ENCODE assay signal across 8 mouse cellular contexts in the genomic region with DNA sequence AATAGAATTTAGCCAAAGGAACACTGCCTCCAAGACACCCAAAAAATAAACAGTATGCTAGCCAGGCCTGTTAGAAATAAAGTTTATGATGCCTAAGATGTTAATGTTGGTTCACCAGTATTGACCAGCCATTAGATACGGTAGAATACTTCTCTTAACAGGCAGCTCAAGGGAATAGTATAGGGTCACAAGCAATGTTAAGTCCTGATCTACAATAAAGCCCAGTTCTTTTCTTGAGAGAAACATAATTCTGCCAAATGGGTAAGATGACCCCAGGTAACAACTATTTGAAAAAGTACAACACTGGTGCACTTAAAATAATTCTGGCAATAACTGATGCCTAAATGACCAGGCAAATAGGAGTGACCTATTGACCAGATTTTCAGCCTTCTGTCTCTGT. TPM values are rescaled to one million over a fixed set of nuclear protein-coding genes. Genes with fewer than 3 reads are reported as not detected.
DNase-seq lines count a peak whose midpoint lies in the region; ATAC-seq and TF ChIP-seq lines count a peak whose summit lies in the region.

No protein-coding gene starts in this region.

- peaks cover 2% of the 10 kb centered on the region; the same call in 1 of the 2 replicates for H3K4me1 ChIP-seq in kidney, embryonic 14.5 days (ENCODE audit: control insufficient read depth, insufficient read depth, low read length)
- 0 out of 2 replicates have a peak, but pooled peaks cover 2% of the 10 kb centered on the region for H3K4me1 ChIP-seq in brown adipose tissue, adult 24 weeks (ENCODE audit: control insufficient read depth, insufficient read depth, insufficient read length, low read length)
- peaks cover 9% of the 10 kb centered on the region for H3K4me1 ChIP-seq in hindbrain, embryonic 16.5 days (ENCODE audit: control insufficient read depth, insufficient read depth, low read depth, low read length)
- H3K4me1 ChIP-seq in midbrain, embryonic 15.5 days = peaks cover 17% of the 10 kb centered on the region
- H3K4me1 ChIP-seq in kidney, adult 2 months (ENCODE audit: control insufficient read depth, insufficient read depth, low read length) = peaks cover 7% of the 10 kb centered on the region; the same call in 1 of the 2 replicates

- H3K9ac ChIP-seq in kidney, embryonic 14.5 days (ENCODE audit: low read depth, low read length) = no peak overlapping the region; the same call in 1 of the 2 replicates
- H3K9ac ChIP-seq in hindbrain, embryonic 16.5 days (ENCODE audit: low read depth, low read length) = no peak overlapping the region
- no peak overlapping the region for H3K9ac ChIP-seq in midbrain, embryonic 15.5 days

- no peak overlapping the region for H3K27ac ChIP-seq in kidney, embryonic 14.5 days (ENCODE audit: low read depth, low read length)
- H3K27ac ChIP-seq in brown adipose tissue, adult 24 weeks (replicated peaks; ENCODE audit: low read depth, low read length) = peak overlapping the region; percentile 93; the same call in 1 of the 2 replicates
- H3K27ac ChIP-seq in hindbrain, embryonic 16.5 days (ENCODE audit: low read depth, low read length) = no peak overlapping the region
- H3K27ac ChIP-seq in midbrain, embryonic 15.5 days = no peak overlapping the region
- no peak overlapping the region for H3K27ac ChIP-seq in kidney, adult 2 months (ENCODE audit: insufficient read depth, low read depth, low read length)

- TF ChIP-seq POLR2A in kidney, adult 2 months (IDR thresholded peaks at IDR 0.05; ENCODE audit: low read depth, low read length) = no peak

- no peaks in the 10 kb centered on the region for H3K27me3 ChIP-seq in kidney, embryonic 14.5 days (ENCODE audit: control insufficient read depth, insufficient read depth, low read length)
- H3K27me3 ChIP-seq in hindbrain, embryonic 16.5 days (replicated peaks; ENCODE audit: control insufficient read depth, insufficient read depth, low read length) = no peaks in the 10 kb centered on the region
- H3K27me3 ChIP-seq in midbrain, embryonic 15.5 days (replicated peaks) = no peaks in the 10 kb centered on the region
- H3K27me3 ChIP-seq in kidney, adult 2 months (replicated peaks; ENCODE audit: control insufficient read depth, insufficient read depth, low read length) = no peaks in the 10 kb centered on the region

- WGBS in kidney, embryonic 14.5 days = 85% methylated on average over 1 of the region's 1 CpGs
- 87% methylated on average over 1 of the region's 1 CpGs for WGBS in hindbrain, embryonic 16.5 days
- WGBS in midbrain, embryonic 15.5 days = 96% methylated on average over 1 of the region's 1 CpGs
- WGBS in kidney, adult 2 months = 83% methylated on average over 1 of the region's 1 CpGs

- no peak for TF ChIP-seq CTCF in kidney, adult 2 months (conservative IDR thresholded peaks at IDR 0.05; ENCODE audit: insufficient read depth, insufficient read length, low read depth, low read length)

- no peaks in the 10 kb centered on the region for H3K36me3 ChIP-seq in kidney, embryonic 14.5 days (ENCODE audit: control insufficient read depth, insufficient read depth, low read length)
- H3K36me3 ChIP-seq in hindbrain, embryonic 16.5 days (ENCODE audit: control insufficient read depth, insufficient read depth, low read length) = no peaks in the 10 kb centered on the region
- no peaks in the 10 kb centered on the region for H3K36me3 ChIP-seq in midbrain, embryonic 15.5 days (replicated peaks)
- no peaks in the 10 kb centered on the region for H3K36me3 ChIP-seq in kidney, adult 2 months (ENCODE audit: control insufficient read depth, insufficient read depth, low read length)

- peak overlapping the region; percentile 51 for H3K4me2 ChIP-seq in kidney, embryonic 14.5 days (replicated peaks; ENCODE audit: low read depth, low read length)
- peak overlapping the region; percentile 55 for H3K4me2 ChIP-seq in hindbrain, embryonic 16.5 days (ENCODE audit: low read length)
- H3K4me2 ChIP-seq in midbrain, embryonic 15.5 days = peak overlapping the region; percentile 49

- H3K9me3 ChIP-seq in kidney, embryonic 14.5 days (ENCODE audit: control insufficient read depth, low read length) = no peaks in the 10 kb centered on the region
- no peaks in the 10 kb centered on the region for H3K9me3 ChIP-seq in hindbrain, embryonic 16.5 days (ENCODE audit: control insufficient read depth, low read length)
- no peaks in the 10 kb centered on the region for H3K9me3 ChIP-seq in midbrain, embryonic 15.5 days

- DNase-seq in kidney, adult 9 months = no peak
- no peak for DNase-seq in c-Kit-positive CD71-positive TER-119-positive erythroid progenitor cells, embryonic 14.5 days (ENCODE audit: low spot score)
- no peak for DNase-seq in kidney, adult 2 months
- no peak for DNase-seq in cerebellum, postnatal 4 days (ENCODE audit: low spot score in 2 of 2)

- ATAC-seq in kidney, embryonic 14.5 days (ENCODE audit: low FRiP score, low TSS enrichment) = 0 out of 2 replicates have a peak, but pooled peaks have one; percentile 3
- ATAC-seq in hindbrain, embryonic 16.5 days = no peak
- peak; percentile 10 for ATAC-seq in midbrain, embryonic 15.5 days (replicated peaks)

- peak overlapping the region; percentile 99; the same call in 1 of the 2 replicates for H3K4me3 ChIP-seq in kidney, embryonic 14.5 days (ENCODE audit: low read length)
- H3K4me3 ChIP-seq in brown adipose tissue, adult 24 weeks (ENCODE audit: insufficient read depth, low read depth, low read length) = peak overlapping the region; percentile 88; the same call in 1 of the 2 replicates
- H3K4me3 ChIP-seq in hindbrain, embryonic 16.5 days (ENCODE audit: low read length) = peak overlapping the region; percentile 87
- H3K4me3 ChIP-seq in midbrain, embryonic 15.5 days = peak overlapping the region; percentile 70
- H3K4me3 ChIP-seq in kidney, adult 2 months (ENCODE audit: insufficient read depth, low read depth, low read length) = no peak overlapping the region

RNA-seq across cellular contexts. Expression of a gene that starts 0.7 kb away (rescaled TPM):
- 309 and 336 TPM in 2 replicates for polyA plus RNA-seq in kidney, embryonic 14.5 days (2014; fragmentation: Nextera tagmentation; extraction: Ambion mirVana)
- polyA plus RNA-seq in brown adipose tissue, adult 24 weeks (2012; ENCODE audit: insufficient read depth, insufficient read length, missing spikeins) = 58.4 and 61.2 TPM in 2 replicates
- polyA plus RNA-seq in hindbrain, embryonic 16.5 days (2015; fragmentation: Nextera tagmentation; extraction: Ambion mirVana) = 251 and 284 TPM in 2 replicates
- polyA plus RNA-seq in midbrain, embryonic 15.5 days (2015; fragmentation: Nextera tagmentation; extraction: Ambion mirVana) = 287 and 305 TPM in 2 replicates
- 24.3 and 33.6 TPM in 2 replicates for polyA plus RNA-seq in kidney, adult 2 months (2012; rRNA removed)

RNA-seq across cellular contexts. Expression of a gene that starts 24.6 kb away (rescaled TPM):
- polyA plus RNA-seq in kidney, embryonic 14.5 days (2014; fragmentation: Nextera tagmentation; extraction: Ambion mirVana) = 14.3 and 15.1 TPM in 2 replicates
- 34.4 and 39.4 TPM in 2 replicates for polyA plus RNA-seq in brown adipose tissue, adult 24 weeks (2012; ENCODE audit: insufficient read depth, insufficient read length, missing spikeins)
- polyA plus RNA-seq in hindbrain, embryonic 16.5 days (2015; fragmentation: Nextera tagmentation; extraction: Ambion mirVana) = 27.0 and 28.9 TPM in 2 replicates
- 29.2 and 33.3 TPM in 2 replicates for polyA plus RNA-seq in midbrain, embryonic 15.5 days (2015; fragmentation: Nextera tagmentation; extraction: Ambion mirVana)
- polyA plus RNA-seq in kidney, adult 2 months (2012; rRNA removed) = 16.2 and 20.7 TPM in 2 replicates

RNA-seq across cellular contexts. Expression of a gene that starts 60.0 kb away (rescaled TPM):
- polyA plus RNA-seq in kidney, embryonic 14.5 days (2014; fragmentation: Nextera tagmentation; extraction: Ambion mirVana) = 508 and 679 TPM in 2 replicates
- 681 and 735 TPM in 2 replicates for polyA plus RNA-seq in brown adipose tissue, adult 24 weeks (2012; ENCODE audit: insufficient read depth, insufficient read length, missing spikeins)
- 223 and 242 TPM in 2 replicates for polyA plus RNA-seq in hindbrain, embryonic 16.5 days (2015; fragmentation: Nextera tagmentation; extraction: Ambion mirVana)
- 195 and 203 TPM in 2 replicates for polyA plus RNA-seq in midbrain, embryonic 15.5 days (2015; fragmentation: Nextera tagmentation; extraction: Ambion mirVana)
- 46.2 and 90.1 TPM in 2 replicates for polyA plus RNA-seq in kidney, adult 2 months (2012; rRNA removed)
